Mouse (Mus musculus) pancreas, adult 10 weeks (tissue): Measurements from ENCODE around the gene H2al1i. TPM values are rescaled to one million over a fixed set of nuclear protein-coding genes. Genes with fewer than 3 reads are reported as not detected.

Source experiments
- polyA plus RNA-seq: library from polyadenylated mRNA; stranded (reverse); fragments of 350-450 nt; fragmentation: Illumina TruSeq; extraction: RNeasy Lipid Tissue Mini Kit (QIAGEN cat#74804); gene quantifications from one replicate; pipeline ENCODE4 v1.2.3, GENCODE M21; 2015; ENCODE audit warnings: low read depth, low replicate concordance; ENCODE audit not compliant: insufficient read depth

H2al1i gene
- not detected for polyA plus RNA-seq

GRCm38 (mm10) chrX:11324359-11324758 lies at the start of gene H2al1i:
Gene H2al1i, plus strand, starts transcription at chrX:11324659.

DNA sequence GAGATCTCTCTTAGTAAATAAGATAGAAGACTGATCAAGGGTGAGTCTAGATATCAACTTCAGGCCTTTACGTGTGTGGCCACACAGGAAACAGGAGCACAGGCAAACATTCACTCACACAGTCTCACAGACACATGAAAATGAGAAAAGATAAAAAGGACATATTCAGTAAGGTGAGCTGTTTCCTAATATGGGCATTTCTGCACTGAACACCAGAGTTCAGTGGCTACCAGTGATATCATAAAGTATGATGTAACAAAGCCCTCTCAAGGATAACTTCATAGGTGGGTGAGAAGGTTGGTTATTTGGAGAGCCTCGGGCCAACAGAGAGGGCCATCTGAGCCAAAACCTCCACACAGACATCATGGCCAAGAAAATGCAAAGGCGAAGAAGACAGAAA lies 25.5 kb upstream of the H2al1i start, which contains the start of gene H2al1a:
Gene H2al1a (plus strand): TSS at position 301 of the 400 bp plus-strand sequence.

GRCm38 (mm10) chrX:11302132-11302531 lies 22.3 kb upstream of the H2al1i start, which contains the start of gene H2al1b:
Gene H2al1b, plus strand, starts transcription at chrX:11302432.

DNA sequence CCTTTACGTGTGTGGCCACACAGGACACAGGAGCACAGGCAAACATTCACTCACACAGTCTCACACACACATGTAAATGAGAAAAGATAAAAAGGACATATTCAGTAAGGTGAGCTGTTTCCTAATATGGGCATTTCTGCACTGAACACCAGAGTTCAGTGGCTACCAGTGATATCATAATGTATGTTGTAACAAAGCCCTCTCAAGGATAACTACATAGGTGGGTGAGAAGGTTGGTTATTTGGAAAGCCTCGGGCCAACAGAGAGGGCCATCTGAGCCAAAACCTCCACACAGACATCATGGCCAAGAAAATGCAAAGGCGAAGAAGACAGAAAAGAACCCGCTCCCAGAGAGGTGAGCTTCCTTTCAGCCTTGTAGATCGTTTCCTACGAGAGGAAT lies 19.1 kb upstream of the H2al1i start, which contains the start of gene H2al1c:
Gene H2al1c (plus strand): TSS at position 301 of the 400 bp plus-strand sequence.

GRCm38 (mm10) chrX:11308524-11308923 lies 15.9 kb upstream of the H2al1i start, which contains the start of gene H2al1d:
Gene H2al1d, plus strand, starts transcription at chrX:11308824.

DNA sequence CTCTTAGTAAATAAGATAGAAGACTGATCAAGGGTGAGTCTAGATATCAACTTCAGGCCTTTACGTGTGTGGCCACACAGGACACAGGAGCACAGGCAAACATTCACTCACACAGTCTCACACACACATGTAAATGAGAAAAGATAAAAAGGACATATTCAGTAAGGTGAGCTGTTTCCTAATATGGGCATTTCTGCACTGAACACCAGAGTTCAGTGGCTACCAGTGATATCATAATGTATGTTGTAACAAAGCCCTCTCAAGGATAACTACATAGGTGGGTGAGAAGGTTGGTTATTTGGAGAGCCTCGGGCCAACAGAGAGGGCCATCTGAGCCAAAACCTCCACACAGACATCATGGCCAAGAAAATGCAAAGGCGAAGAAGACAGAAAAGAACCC lies 12.8 kb upstream of the H2al1i start, which contains the start of gene H2al1e:
Gene H2al1e (plus strand): TSS at position 301 of the 400 bp plus-strand sequence.

GRCm38 (mm10) chrX:11314858-11315257 lies 9.6 kb upstream of the H2al1i start, which contains the start of gene H2al1f:
Gene H2al1f, plus strand, starts transcription at chrX:11315158.

GRCm38 (mm10) chrX:11317956-11318355 lies 6.5 kb upstream of the H2al1i start, which contains the start of gene H2al1g:
Gene H2al1g, plus strand, starts transcription at chrX:11318256.

DNA sequence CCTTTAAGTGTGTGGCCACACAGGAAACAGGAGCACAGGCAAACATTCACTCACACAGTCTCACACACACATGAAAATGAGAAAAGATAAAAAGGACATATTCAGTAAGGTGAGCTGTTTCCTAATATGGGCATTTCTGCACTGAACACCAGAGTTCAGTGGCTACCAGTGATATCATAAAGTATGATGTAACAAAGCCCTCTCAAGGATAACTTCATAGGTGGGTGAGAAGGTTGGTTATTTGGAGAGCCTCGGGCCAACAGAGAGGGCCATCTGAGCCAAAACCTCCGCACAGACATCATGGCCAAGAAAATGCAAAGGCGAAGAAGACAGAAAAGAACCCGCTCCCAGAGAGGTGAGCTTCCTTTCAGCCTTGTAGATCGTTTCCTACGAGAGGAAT lies 3.3 kb upstream of the H2al1i start, which contains the start of gene H2al1h:
Gene H2al1h (plus strand): TSS at position 301 of the 400 bp plus-strand sequence.

GRCm38 (mm10) chrX:11327522-11327921 lies 3.1 kb downstream of the H2al1i start, which contains the start of gene H2al1j:
Gene H2al1j, plus strand, starts transcription at chrX:11327822.

Other genes with a start within 250 kb of the H2al1i start
- gene H2al1a, start 25.4 kb upstream of the H2al1i start, polyA plus RNA-seq = not detected
- not detected for gene H2al1b, start 22.2 kb upstream of the H2al1i start, polyA plus RNA-seq
- gene H2al1c, start 19.0 kb upstream of the H2al1i start, polyA plus RNA-seq = not detected
- gene H2al1d, start 15.8 kb upstream of the H2al1i start, polyA plus RNA-seq = not detected
- not detected for gene H2al1e, start 12.7 kb upstream of the H2al1i start, polyA plus RNA-seq
- gene H2al1f, start 9.5 kb upstream of the H2al1i start, polyA plus RNA-seq = not detected
- gene H2al1g, start 6.4 kb upstream of the H2al1i start, polyA plus RNA-seq = not detected
- gene H2al1h, start 3.2 kb upstream of the H2al1i start, polyA plus RNA-seq = not detected
- not detected for gene H2al1j, start 3.2 kb downstream of the H2al1i start, polyA plus RNA-seq